Mouse (Mus musculus): ENCODE data around the gene Dop1b. TPM values are rescaled to one million over a fixed set of nuclear protein-coding genes. Genes with fewer than 3 reads are reported as not detected.
"Not testable (repeated sequence)": the region's sequence is repeated elsewhere in the genome, so short reads cannot be mapped to it uniquely, and the experiment has no call there.

The Dop1b gene
- polyA plus RNA-seq, 1 experiment from 2014 or later = 8.4 TPM

GRCm38 (mm10) chr16:93777247-93777999, 65.7 kb downstream of the Dop1b start:
- Histone ChIP-seq H3K9me3 (replicated peaks; ENCODE audit: control insufficient read depth, low read length) (no peaks in the 10 kb centered on the region), H3K27ac (ENCODE audit: low read length) (no peak overlapping the region), H3K4me2 (ENCODE audit: low read depth, low read length) (no peak overlapping the region), H3K4me3 (ENCODE audit: low read length) (no peak overlapping the region), H3K36me3 (ENCODE audit: control insufficient read depth, insufficient read depth) (peaks cover 4% of the 10 kb centered on the region; the same call in 1 of the 2 replicates), H3K27me3 (ENCODE audit: control insufficient read depth, insufficient read depth, low read length) (no peaks in the 10 kb centered on the region), H3K4me1 (ENCODE audit: control insufficient read depth, insufficient read depth, low read length) (no peaks in the 10 kb centered on the region), H3K9ac (ENCODE audit: low read length) (no peak overlapping the region)
- ATAC-seq (replicated peaks; ENCODE audit: extremely low read depth, insufficient read depth, low FRiP score) = no peak
- 48% methylated on average over 14 of the region's 14 CpGs for WGBS

DNA sequence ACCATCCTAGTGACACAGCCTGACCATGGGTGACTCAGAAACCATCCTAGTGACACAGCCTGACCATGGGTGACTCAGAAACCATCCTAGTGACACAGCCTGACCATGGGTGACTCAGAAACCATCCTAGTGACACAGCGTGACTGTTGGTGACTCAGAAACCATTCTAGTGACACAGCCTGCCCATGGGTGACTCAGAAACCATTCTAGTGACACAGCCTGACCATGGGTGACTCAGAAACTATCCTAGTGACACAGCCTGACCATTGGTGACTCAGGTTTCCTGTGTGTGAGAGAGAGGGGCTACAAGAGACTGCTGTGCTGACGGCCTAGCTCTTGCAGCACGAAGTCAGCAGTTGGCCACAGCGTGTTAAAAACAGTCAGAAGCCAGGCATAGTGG, 66.7 kb downstream of the Dop1b start:
- ATAC-seq (replicated peaks; ENCODE audit: extremely low read depth, insufficient read depth, low FRiP score); H3K27ac ChIP-seq (ENCODE audit: low read length); H3K4me3 ChIP-seq (ENCODE audit: low read length); H3K4me1 ChIP-seq (ENCODE audit: control insufficient read depth, insufficient read depth, low read length); H3K9me3 ChIP-seq (replicated peaks; ENCODE audit: control insufficient read depth, low read length); H3K9ac ChIP-seq (ENCODE audit: low read length); H3K4me2 ChIP-seq (ENCODE audit: low read depth, low read length); H3K36me3 ChIP-seq (ENCODE audit: control insufficient read depth, insufficient read depth); H3K27me3 ChIP-seq (ENCODE audit: control insufficient read depth, insufficient read depth, low read length): not testable (repeated sequence)
- 77% methylated on average over 4 of the region's 4 CpGs for WGBS

DNA sequence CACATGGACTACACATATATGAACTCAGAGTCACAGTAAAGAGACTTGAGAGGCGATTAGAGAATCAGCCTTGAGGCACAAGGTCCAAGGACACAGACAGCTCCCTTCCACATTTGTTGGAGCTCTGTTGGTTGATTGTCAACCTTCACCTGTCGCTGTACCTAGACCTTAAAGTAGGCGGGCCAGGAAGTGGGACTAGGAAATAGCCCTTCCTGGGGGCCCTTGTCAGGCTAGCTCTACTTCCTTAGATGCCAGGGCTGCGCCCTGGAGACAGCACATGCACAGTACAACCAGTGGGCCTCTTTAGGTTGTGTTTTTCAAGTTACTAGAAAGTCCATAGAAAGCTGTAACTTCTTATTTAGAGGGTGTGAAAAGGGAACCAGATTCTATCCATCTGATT, 67.8 kb downstream of the Dop1b start:
- H3K36me3 ChIP-seq (ENCODE audit: control insufficient read depth, insufficient read depth) = peaks cover 10% of the 10 kb centered on the region
- H3K4me2 ChIP-seq (ENCODE audit: low read depth, low read length) = no peak overlapping the region
- no peak overlapping the region for H3K9ac ChIP-seq (ENCODE audit: low read length)
- H3K4me3 ChIP-seq (ENCODE audit: low read length) = no peak overlapping the region
- peaks cover 3% of the 10 kb centered on the region; the same call in 1 of the 2 replicates for H3K9me3 ChIP-seq (replicated peaks; ENCODE audit: control insufficient read depth, low read length)
- WGBS = 79% methylated on average over 4 of the region's 4 CpGs
- H3K4me1 ChIP-seq (ENCODE audit: control insufficient read depth, insufficient read depth, low read length) = no peaks in the 10 kb centered on the region
- no peak overlapping the region for H3K27ac ChIP-seq (ENCODE audit: low read length)
- H3K27me3 ChIP-seq (ENCODE audit: control insufficient read depth, insufficient read depth, low read length) = no peaks in the 10 kb centered on the region
- no peak for ATAC-seq (replicated peaks; ENCODE audit: extremely low read depth, insufficient read depth, low FRiP score)

- Histone ChIP-seq H3K9me3 (replicated peaks; ENCODE audit: control insufficient read depth, low read length) (peaks cover 3% of the 10 kb centered on the region; the same call in 1 of the 2 replicates), H3K9ac (ENCODE audit: low read length) (no peak overlapping the region), H3K36me3 (ENCODE audit: control insufficient read depth, insufficient read depth) (peaks cover 10% of the 10 kb centered on the region), H3K4me3 (ENCODE audit: low read length) (no peak overlapping the region), H3K27me3 (ENCODE audit: control insufficient read depth, insufficient read depth, low read length) (no peaks in the 10 kb centered on the region), H3K27ac (ENCODE audit: low read length) (no peak overlapping the region), H3K4me2 (ENCODE audit: low read depth, low read length) (no peak overlapping the region), H3K4me1 (ENCODE audit: control insufficient read depth, insufficient read depth, low read length) (no peaks in the 10 kb centered on the region)
- WGBS = 43% methylated on average over 14 of the region's 14 CpGs
- ATAC-seq (replicated peaks; ENCODE audit: extremely low read depth, insufficient read depth, low FRiP score) = no peak
These were observed 69.2 kb downstream of the Dop1b start for GRCm38 (mm10) chr16:93780660-93781479.

GRCm38 (mm10) chr16:93784175-93784574, 72.5 kb downstream of the Dop1b start:
- H3K4me2 ChIP-seq (ENCODE audit: low read depth, low read length) = no peak overlapping the region
- H3K9me3 ChIP-seq (replicated peaks; ENCODE audit: control insufficient read depth, low read length) = peaks cover 3% of the 10 kb centered on the region; the same call in 1 of the 2 replicates
- WGBS = 85% methylated on average over 7 of the region's 7 CpGs
- no peak overlapping the region for H3K9ac ChIP-seq (ENCODE audit: low read length)
- peaks cover 10% of the 10 kb centered on the region for H3K36me3 ChIP-seq (ENCODE audit: control insufficient read depth, insufficient read depth)
- no peaks in the 10 kb centered on the region for H3K4me1 ChIP-seq (ENCODE audit: control insufficient read depth, insufficient read depth, low read length)
- H3K4me3 ChIP-seq (ENCODE audit: low read length) = no peak overlapping the region
- no peak overlapping the region for H3K27ac ChIP-seq (ENCODE audit: low read length)
- no peak for ATAC-seq (replicated peaks; ENCODE audit: extremely low read depth, insufficient read depth, low FRiP score)
- no peaks in the 10 kb centered on the region for H3K27me3 ChIP-seq (ENCODE audit: control insufficient read depth, insufficient read depth, low read length)

GRCm38 (mm10) chr16:93785805-93786204, 74.1 kb downstream of the Dop1b start:
- H3K27me3 ChIP-seq (ENCODE audit: control insufficient read depth, insufficient read depth, low read length) = no peaks in the 10 kb centered on the region
- WGBS = 10% methylated on average over 9 of the region's 9 CpGs
- no peaks in the 10 kb centered on the region for H3K4me1 ChIP-seq (ENCODE audit: control insufficient read depth, insufficient read depth, low read length)
- no peak overlapping the region for H3K27ac ChIP-seq (ENCODE audit: low read length)
- peaks cover 10% of the 10 kb centered on the region for H3K36me3 ChIP-seq (ENCODE audit: control insufficient read depth, insufficient read depth)
- no peak overlapping the region for H3K4me3 ChIP-seq (ENCODE audit: low read length)
- peak; percentile 55; the same call in 1 of the 2 replicates for ATAC-seq (replicated peaks; ENCODE audit: extremely low read depth, insufficient read depth, low FRiP score)
- H3K9ac ChIP-seq (ENCODE audit: low read length) = no peak overlapping the region
- H3K4me2 ChIP-seq (ENCODE audit: low read depth, low read length) = no peak overlapping the region
- peaks cover 3% of the 10 kb centered on the region; the same call in 1 of the 2 replicates for H3K9me3 ChIP-seq (replicated peaks; ENCODE audit: control insufficient read depth, low read length)

- ATAC-seq (replicated peaks; ENCODE audit: extremely low read depth, insufficient read depth, low FRiP score) = no peak
- 82% methylated on average over 4 of the region's 4 CpGs for whole genome bisulfite sequencing
- H3K4me2 ChIP-seq (ENCODE audit: low read depth, low read length) = no peak overlapping the region
- H3K9ac ChIP-seq (ENCODE audit: low read length) = no peak overlapping the region
- H3K27me3 ChIP-seq (ENCODE audit: control insufficient read depth, insufficient read depth, low read length) = no peaks in the 10 kb centered on the region
- no peaks in the 10 kb centered on the region for H3K4me1 ChIP-seq (ENCODE audit: control insufficient read depth, insufficient read depth, low read length)
- H3K27ac ChIP-seq (ENCODE audit: low read length) = no peak overlapping the region
- no peak overlapping the region for H3K4me3 ChIP-seq (ENCODE audit: low read length)
- H3K36me3 ChIP-seq (ENCODE audit: control insufficient read depth, insufficient read depth) = peaks cover 10% of the 10 kb centered on the region
- peaks cover 3% of the 10 kb centered on the region; the same call in 1 of the 2 replicates for H3K9me3 ChIP-seq (replicated peaks; ENCODE audit: control insufficient read depth, low read length)
These were observed 76.7 kb downstream of the Dop1b start for GRCm38 (mm10) chr16:93788388-93788787.

- no peak for ATAC-seq (replicated peaks; ENCODE audit: extremely low read depth, insufficient read depth, low FRiP score)
- H3K9me3 ChIP-seq (replicated peaks; ENCODE audit: control insufficient read depth, low read length) = peaks cover 3% of the 10 kb centered on the region; the same call in 1 of the 2 replicates
- no peaks in the 10 kb centered on the region for H3K27me3 ChIP-seq (ENCODE audit: control insufficient read depth, insufficient read depth, low read length)
- no peak overlapping the region for H3K9ac ChIP-seq (ENCODE audit: low read length)
- H3K4me2 ChIP-seq (ENCODE audit: low read depth, low read length) = no peak overlapping the region
- no peak overlapping the region for H3K4me3 ChIP-seq (ENCODE audit: low read length)
- WGBS = 91% methylated on average over 8 of the region's 8 CpGs
- peaks cover 6% of the 10 kb centered on the region for H3K36me3 ChIP-seq (ENCODE audit: control insufficient read depth, insufficient read depth)
- no peak overlapping the region for H3K27ac ChIP-seq (ENCODE audit: low read length)
- H3K4me1 ChIP-seq (ENCODE audit: control insufficient read depth, insufficient read depth, low read length) = no peaks in the 10 kb centered on the region
These were observed 77.2 kb downstream of the Dop1b start for GRCm38 (mm10) chr16:93788881-93789280.

All from heart, embryonic 16.5 days (tissue).